Mouse (Mus musculus) embryo, embryonic 9.5 days (tissue): Measurements from ENCODE around the gene Dglucy.

Source experiments
- DNase-seq: peaks from one replicate; pipeline ENCODE4 v3.0.0-alpha.2; 2017; ENCODE audit errors: extremely low spot score

Gene Dglucy

DNA sequence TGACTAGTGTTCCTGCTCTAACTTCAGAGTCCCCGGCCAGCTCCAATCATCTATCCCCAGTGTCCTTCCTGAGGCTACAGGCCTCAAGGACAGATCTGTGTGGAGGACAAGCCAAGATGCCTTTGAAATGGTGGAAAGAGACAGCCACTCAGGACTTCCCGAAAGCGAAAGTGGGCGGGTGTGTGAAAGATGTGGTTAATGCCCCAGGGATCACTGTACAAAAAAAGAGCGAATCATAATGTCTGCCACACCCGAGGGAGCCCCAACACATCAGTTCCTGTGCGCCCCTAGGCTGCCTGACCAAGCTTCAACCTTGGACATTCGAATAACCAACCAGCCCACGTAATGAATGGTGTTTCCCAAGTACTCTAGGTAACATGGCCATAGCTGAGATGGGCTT, 149.4 kb downstream of the Dglucy start:
- DNase-seq, result no peak

DNA sequence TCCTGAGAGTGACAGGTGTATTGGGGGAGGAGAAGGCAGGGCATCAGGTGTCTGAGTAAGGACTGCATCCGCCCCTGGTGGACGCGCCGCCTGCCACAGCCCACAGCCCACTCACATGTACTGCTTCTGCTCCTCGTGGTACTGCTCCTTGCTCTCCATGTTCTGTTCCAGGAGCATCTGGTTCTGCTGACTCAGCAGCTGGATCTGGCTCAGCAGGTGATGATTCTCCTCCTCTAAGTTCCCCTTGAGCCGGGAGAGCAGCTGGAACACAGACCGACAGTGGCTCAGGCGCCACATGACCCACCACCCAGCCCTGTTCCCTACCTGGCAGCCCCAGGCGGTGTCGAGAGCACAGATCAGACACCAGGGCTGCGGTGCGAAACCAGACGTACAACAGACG, 152.8 kb downstream of the Dglucy start:
- DNase-seq, result no peak

DNA sequence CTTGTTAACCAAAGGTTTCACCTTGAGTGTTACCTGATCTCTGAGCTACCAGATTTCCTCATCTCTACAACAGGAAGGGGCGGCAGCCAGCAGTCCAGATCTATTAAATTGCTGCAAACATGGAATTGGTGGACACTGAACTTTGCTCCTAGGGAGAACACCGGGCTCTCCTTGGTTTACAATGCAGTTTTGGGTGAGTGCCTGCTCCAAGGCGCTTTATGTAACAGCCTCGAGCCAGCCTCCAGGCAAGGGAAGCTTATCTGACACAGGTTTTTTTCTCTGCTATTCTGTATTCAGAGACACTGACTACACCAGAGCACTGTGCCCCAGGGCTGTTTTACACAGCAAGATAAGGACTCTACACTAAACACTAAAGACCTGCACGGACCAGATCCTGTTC, 155.9 kb downstream of the Dglucy start:
- no peak for DNase-seq

DNA sequence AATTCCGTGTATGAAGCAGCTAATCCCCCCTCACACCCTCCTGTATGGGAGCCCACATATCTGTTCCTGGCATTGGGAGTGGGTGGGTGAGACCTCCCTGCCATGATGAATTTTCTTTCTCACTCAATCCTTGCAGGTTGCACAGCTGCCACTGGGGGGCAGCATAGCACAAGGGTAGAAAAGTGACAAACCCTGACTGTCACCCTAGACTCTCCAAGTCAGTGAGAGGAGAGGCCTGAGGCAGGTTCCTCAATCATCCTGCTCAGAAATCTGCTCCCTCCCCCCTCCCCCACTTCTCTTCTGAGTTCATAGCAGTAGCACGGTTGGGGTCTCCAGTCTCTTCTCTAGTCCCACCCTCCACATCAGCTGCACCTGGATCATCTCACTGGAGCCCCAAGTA, 157.3 kb downstream of the Dglucy start:
- peak; percentile 75 for DNase-seq

DNA sequence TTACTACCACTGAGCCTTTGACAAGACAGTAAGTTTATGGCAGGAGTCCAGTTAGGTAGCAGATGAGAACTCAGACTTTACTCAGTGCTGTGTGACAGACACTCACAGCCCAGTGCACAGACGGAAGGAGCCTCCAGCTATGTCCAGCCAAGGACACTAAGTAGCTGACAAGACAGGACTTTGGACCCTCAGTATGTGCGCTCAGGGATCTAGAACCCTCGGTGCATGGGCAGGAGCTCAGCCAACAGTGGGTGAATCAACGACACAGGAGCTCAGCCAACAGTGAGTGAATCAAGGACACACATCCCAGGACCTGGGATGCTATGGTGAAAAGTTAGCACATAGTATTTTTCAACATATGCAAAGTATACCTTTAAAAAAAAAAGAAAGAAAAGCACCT, 157.9 kb downstream of the Dglucy start:
- DNase-seq, result no peak

DNA sequence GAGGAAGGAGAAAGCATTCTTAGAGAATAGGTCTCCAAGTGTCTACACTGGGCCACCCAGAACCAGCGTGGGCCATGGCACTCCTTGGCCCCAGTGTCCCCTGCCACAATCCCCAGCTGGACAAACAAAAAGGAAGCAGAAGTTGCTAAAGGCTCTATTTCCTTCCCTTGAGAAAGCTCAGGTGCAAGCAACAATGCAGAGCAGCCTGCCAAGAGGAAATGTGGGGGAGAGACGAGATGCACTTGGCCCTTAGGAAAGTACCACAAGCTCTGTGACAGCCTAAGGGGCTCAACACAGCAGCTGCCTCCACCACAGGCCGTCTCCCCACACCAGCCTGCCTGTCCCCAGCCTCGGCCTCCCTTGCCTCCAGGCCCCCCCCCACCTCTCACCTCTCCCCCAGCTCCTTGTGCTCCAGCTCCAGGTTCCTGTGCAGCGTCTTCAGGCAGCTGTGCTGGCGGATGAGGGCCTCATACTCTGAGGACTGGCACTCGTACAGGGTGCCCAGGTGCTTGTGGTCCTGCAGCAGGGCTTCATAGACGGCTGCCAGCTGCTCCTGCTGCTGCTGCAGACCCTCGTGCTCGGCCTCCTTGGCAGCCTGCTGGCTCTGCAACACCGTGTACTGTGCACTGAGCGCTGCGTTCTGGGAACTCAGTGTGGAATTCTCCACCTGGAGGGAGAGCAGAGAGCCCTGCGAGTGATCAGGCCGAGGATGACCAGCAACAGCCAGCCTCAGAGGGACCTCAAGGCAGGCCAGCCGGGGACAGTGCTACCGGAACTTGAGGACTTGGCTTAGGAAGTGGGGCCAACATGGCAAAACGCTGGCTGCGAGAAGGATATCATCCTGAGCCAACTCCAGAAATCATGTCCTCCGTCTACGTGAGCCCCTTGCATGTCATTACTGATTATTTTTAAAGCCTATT, 158.8 kb downstream of the Dglucy start:
- no peak for DNase-seq

DNA sequence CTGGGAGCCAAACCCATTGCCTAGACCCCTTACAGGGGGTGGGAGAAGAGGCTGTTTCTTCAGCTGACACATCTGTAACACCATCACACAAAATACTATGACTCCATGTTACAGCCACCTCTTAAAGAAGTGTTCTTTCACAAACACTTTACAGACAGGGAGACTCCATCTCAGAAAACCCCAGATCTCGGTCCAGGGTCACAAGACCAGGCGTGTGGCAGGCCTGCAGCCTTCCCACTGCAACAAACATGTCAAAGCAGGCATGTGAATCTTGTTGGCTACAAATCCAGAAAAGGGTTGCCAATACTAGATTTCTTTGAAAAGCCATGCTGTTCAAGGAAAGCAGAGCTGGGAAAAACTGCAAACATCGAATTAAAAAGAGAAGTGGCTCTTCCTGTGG, 162.5 kb downstream of the Dglucy start:
- DNase-seq, result no peak

DNA sequence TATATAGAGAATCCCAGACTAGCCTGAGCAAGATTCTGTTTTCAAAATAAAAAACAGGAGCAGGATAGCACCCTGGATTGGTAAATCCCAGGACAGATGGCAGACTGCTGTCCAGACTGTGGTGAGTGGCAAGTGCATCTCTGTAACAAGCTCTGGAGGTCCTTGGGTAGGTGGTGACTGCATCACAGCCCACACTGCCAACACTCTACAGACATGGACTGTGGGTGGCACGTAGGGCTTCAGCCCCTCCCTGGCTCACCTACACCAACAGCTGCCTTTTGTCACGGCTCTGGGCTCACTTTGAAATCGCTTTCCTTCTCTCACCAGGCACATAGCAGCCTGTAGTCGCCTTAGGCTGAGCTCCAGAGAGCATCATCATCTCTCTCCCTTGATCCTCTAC, 164.3 kb downstream of the Dglucy start:
- DNase-seq, result no peak

DNA sequence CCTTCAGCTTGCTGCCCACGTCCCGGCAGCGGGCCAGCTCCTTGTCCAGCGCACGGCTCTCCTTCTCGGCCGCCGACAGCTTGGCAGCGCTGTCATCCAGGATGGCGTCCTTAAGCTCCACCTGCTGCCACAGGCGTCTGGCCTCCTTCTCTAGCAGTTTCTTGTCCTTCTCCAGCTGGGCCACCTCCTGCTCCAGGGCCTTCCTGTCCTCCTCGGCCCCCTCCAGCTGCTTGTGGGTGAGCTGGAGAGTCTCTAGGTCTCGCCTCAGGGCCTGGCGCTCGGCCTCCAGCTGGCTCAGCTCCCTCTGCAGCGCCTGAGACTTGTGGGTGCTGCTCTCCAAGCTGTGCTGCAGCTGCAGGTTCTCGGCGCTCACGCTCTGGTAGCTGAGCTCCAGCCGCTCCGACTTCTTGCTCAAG, 166.1 kb downstream of the Dglucy start:
- DNase-seq, result no peak

DNA sequence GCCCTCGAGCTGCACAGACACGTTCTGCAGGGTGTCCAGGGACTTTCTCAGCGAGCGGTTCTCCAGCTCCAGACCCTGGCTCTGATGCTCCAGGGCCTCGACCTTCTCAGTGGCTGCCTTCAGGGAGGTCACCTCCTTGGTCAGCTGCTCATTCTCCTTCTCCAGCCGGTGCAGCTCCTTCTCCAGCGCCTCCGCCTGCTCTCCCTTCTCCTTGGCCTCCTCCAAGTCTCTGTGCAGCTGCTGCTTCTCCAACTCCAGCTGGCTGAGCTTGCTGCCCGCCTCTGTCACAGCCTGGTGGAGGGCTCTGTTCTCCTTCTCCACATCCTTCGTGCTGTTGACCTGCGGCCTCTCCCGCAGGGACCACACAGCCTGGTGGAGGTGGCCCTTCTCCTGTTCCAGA, 166.6 kb downstream of the Dglucy start:
- no peak for DNase-seq

DNA sequence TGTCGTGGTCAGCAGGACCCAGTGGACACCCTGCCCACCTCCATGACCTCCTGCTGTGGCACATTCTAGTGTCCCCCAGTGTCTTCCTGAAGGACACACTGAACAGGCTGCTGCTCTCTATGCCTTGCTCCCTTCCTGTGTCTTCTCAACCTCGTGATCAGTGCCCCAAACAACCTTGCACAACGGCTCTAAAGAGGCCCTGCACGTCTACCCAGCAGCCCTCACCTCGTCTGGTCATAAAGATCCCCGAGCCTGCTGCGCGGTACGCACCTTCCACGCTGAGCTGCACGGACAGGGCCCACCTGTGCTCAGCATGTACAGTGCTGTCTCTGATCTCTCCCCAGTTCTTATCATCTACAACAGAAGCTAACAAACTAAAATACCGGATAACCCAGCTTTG, 167.1 kb downstream of the Dglucy start:
- DNase-seq, result no peak
